Comparison of ENCODE assay signal across 19 mouse cellular contexts in genomic region chr14:26910461-26910860, GRCm38 (mm10). TPM values are rescaled to one million over a fixed set of nuclear protein-coding genes. Genes with fewer than 3 reads are reported as not detected.
DNase-seq lines count a peak whose midpoint lies in the region; ATAC-seq and TF ChIP-seq lines count a peak whose summit lies in the region.
"Not testable (repeated sequence)": the region's sequence is repeated elsewhere in the genome, so short reads cannot be mapped to it uniquely, and the experiment has no call there.
"Had no signal": no experiment of that assay in that cellular context is flagged by ENCODE, and none has a peak within 500 bp of the region (broad histone marks: within the 10 kb centered on the region; RNA-seq: fewer than 3 reads in every experiment).

No protein-coding gene starts in this region.

- not testable (repeated sequence) for H3K27me3 ChIP-seq in ES-Bruce4 (ENCODE audit: control insufficient read depth, insufficient read depth, low read length, poor library complexity, severe bottlenecking); heart, embryonic 12.5 days (replicated peaks); midbrain, embryonic 11.5 days (ENCODE audit: control insufficient read depth, insufficient read depth, low read length)

- H3K9me3 ChIP-seq in ES-Bruce4 (replicated peaks; ENCODE audit: control insufficient read depth, insufficient read depth, low read length, poor library complexity, severe bottlenecking); ES-E14 (ENCODE audit: control insufficient read depth, insufficient read depth, low read depth, low read length); heart, embryonic 12.5 days (replicated peaks); midbrain, embryonic 11.5 days (ENCODE audit: control insufficient read depth, low read length): not testable (repeated sequence)

- TF ChIP-seq POLR2A in ES-Bruce4 (IDR thresholded peaks at IDR 0.05; ENCODE audit: insufficient read depth, low read length): not testable (repeated sequence)

- DNase-seq in ES-CJ7 (ENCODE audit: low read depth, low spot score) (peak; percentile 58), ES-E14 (ENCODE audit: low read depth, low spot score) (peak; percentile 48), R1 (ENCODE audit: low read depth, low spot score) (peak; percentile 91), ZHBTc4 (ENCODE audit: low read depth, low spot score) (peak; percentile 87)
- DNase-seq in heart, adult 11 months: peak; percentile 41
- DNase-seq in midbrain, embryonic 11.5 days (ENCODE audit: low spot score, missing footprints): peak; percentile 60

- not testable (repeated sequence) for H3K4me3 ChIP-seq in ES-Bruce4 (ENCODE audit: low read depth, low read length); ES-E14 (ENCODE audit: insufficient read depth in 1 of 2, low read depth in 1 of 2, low read length in 2 of 2, poor library complexity in 1 of 2, severe bottlenecking in 1 of 2); heart, embryonic 12.5 days; midbrain, embryonic 11.5 days (ENCODE audit: low read depth, low read length)

- not testable (repeated sequence) for TF ChIP-seq EP300 in ES-Bruce4 (IDR thresholded peaks at IDR 0.05; ENCODE audit: insufficient read depth, low read depth, low read length)

- in situ Hi-C loops in ES-E14 (cut with MboI; ENCODE audit: low sequenced_read_pairs in 2 of 2, unreplicated experiment in 2 of 2): not testable (repeated sequence)

- 47% methylated on average over 9 of the region's 9 CpGs for WGBS in heart, embryonic 12.5 days
- 45% methylated on average over 9 of the region's 9 CpGs for WGBS in midbrain, embryonic 11.5 days

- peak overlapping the region; percentile 53 for H3K27ac ChIP-seq in ES-Bruce4 (ENCODE audit: insufficient read depth, low read length)
- H3K27ac ChIP-seq in ES-E14 (ENCODE audit: insufficient read depth, low read depth, low read length, poor library complexity, severe bottlenecking); heart, embryonic 12.5 days (ENCODE audit: poor library complexity, severe bottlenecking); midbrain, embryonic 11.5 days (ENCODE audit: low read depth, low read length): not testable (repeated sequence)

- 0 out of 2 replicates have a peak overlapping the region, but pooled peaks have one; percentile 16 for H3K4me2 ChIP-seq in heart, embryonic 12.5 days
- not testable (repeated sequence) for H3K4me2 ChIP-seq in midbrain, embryonic 11.5 days

- not testable (repeated sequence) for ATAC-seq in heart, embryonic 12.5 days (ENCODE audit: insufficient number of reproducible peaks, low FRiP score); midbrain, embryonic 11.5 days (ENCODE audit: low FRiP score)

- H3K4me1 ChIP-seq in ES-Bruce4 (ENCODE audit: control insufficient read depth, insufficient read depth, low read length); ES-E14 (ENCODE audit: control insufficient read depth in 2 of 2, insufficient read depth in 2 of 2, low read length in 2 of 2, poor library complexity in 1 of 2); heart, embryonic 12.5 days (replicated peaks); midbrain, embryonic 11.5 days (ENCODE audit: control insufficient read depth, insufficient read depth, low read length): not testable (repeated sequence)

- not testable (repeated sequence) for TF ChIP-seq CTCF in ES-Bruce4 (IDR thresholded peaks at IDR 0.05; ENCODE audit: low read depth, low read length)

- H3K9ac ChIP-seq in ES-Bruce4 (ENCODE audit: low read depth, poor library complexity, severe bottlenecking); ES-E14 (ENCODE audit: insufficient read depth, low read depth, low read length, poor library complexity, severe bottlenecking); heart, embryonic 12.5 days; midbrain, embryonic 11.5 days (ENCODE audit: low read length): not testable (repeated sequence)

- not testable (repeated sequence) for H3K36me3 ChIP-seq in ES-Bruce4 (ENCODE audit: control insufficient read depth, insufficient read depth, low read length, poor library complexity, severe bottlenecking); ES-E14 (ENCODE audit: control insufficient read depth, insufficient read depth, low read length, poor library complexity, severe bottlenecking); heart, embryonic 12.5 days; midbrain, embryonic 11.5 days (ENCODE audit: control insufficient read depth, insufficient read depth, low read length)

RNA-seq across cellular contexts. Expression of gene Asb14, which starts 16.1 kb away (rescaled TPM):
- 0.47 and 0.84 TPM in 2 replicates for polyA plus RNA-seq in ES-Bruce4 (2011; ENCODE audit: insufficient read depth, insufficient read length, low read depth, missing spikeins)
- total RNA-seq in ES-E14 (2012; rRNA removed): 0.54 and 0.63 TPM in 2 replicates
- polyA plus RNA-seq in heart, embryonic 12.5 days (2016; fragmentation: Nextera tagmentation; extraction: Ambion mirVana): 0.33 and 0.89 TPM in 2 replicates
- polyA plus RNA-seq in midbrain, embryonic 11.5 days (2014; fragmentation: Nextera tagmentation; extraction: Ambion mirVana): 0.12 TPM in 1 of 2 replicates, not detected in the other
- total RNA-seq: adrenal gland, adult 18-20 months; adrenal gland, adult 2 months; adrenal gland, adult 8-10 months; adrenal gland, postnatal 14 days; adrenal gland, postnatal 25 days; adrenal gland, postnatal 36 days; CH12.LX; MEL had no signal
- polyA plus RNA-seq: adrenal gland, adult 2 months; brain, embryonic 14.5 days; C2C12; G1E had no signal

Comparison
In these comparisons a context has a peak if more than half of its experiments do, and no peak if none do; other contexts are left out.
1. DNase-seq: peak in every context shown above with its lines; median percentile 91 in R1; 87 in ZHBTc4; 60 in midbrain, embryonic 11.5 days; 58 in ES-CJ7; 48 in ES-E14; 41 in heart, adult 11 months.